Mouse (Mus musculus): ENCODE data around the gene Cacna1a. TPM values are rescaled to one million over a fixed set of nuclear protein-coding genes. Genes with fewer than 3 reads are reported as not detected.

Gene Cacna1a
- polyA plus RNA-seq, 1 experiment from 2014 or later: 5.3 TPM

- WGBS: 77% methylated on average over 10 of the region's 10 CpGs
These were observed 47.1 kb downstream of the Cacna1a start for GRCm38 (mm10) chr8:84435370-84435769.

DNA sequence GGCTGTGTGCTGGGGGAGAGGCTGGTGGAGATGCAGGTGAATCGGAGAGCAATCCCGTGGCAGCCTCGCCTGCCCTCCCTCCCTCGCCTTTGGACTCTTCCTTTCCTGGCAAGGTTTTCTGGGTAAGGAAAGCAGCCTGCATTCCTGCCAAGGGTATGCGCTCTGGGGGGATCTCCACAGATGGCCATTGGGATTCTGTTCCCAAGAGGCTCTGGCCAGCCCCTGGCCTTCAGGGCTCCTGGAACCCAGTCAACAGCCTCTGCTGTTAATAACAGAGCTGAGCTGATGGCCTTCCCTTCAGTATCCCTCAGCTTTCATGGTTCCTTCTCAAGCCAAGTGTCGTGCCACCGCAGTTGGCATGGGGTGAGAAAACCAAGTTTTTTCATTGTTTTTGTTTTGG, 51.6 kb downstream of the Cacna1a start:
- no peak overlapping the region for H3K4me2 ChIP-seq (ENCODE audit: low read depth, severe bottlenecking)
- no peaks in the 10 kb centered on the region for H3K4me1 ChIP-seq (ENCODE audit: control insufficient read depth, insufficient read depth, low read length)
- no peak overlapping the region for H3K9ac ChIP-seq (ENCODE audit: low read length)
- no peaks in the 10 kb centered on the region for H3K36me3 ChIP-seq (ENCODE audit: control insufficient read depth, insufficient read depth, low read length)
- no peaks in the 10 kb centered on the region for H3K27me3 ChIP-seq (ENCODE audit: control insufficient read depth, insufficient read depth, low read length)
- ATAC-seq (ENCODE audit: insufficient number of reproducible peaks, low FRiP score, low TSS enrichment, low read depth): no peak
- DNase-seq (ENCODE audit: low spot score): no peak
- no peak overlapping the region for H3K27ac ChIP-seq (replicated peaks; ENCODE audit: low read depth, low read length)
- no peak overlapping the region for H3K4me3 ChIP-seq (ENCODE audit: low read depth, low read length)
- H3K9me3 ChIP-seq (ENCODE audit: control insufficient read depth, low read length): no peaks in the 10 kb centered on the region
- 88% methylated on average over 7 of the region's 7 CpGs for WGBS

More at GRCm38 (mm10) chr8:84435370-84435769, 47.1 kb downstream of the Cacna1a start:
- DNase-seq (ENCODE audit: low spot score): no peak
- no peak for ATAC-seq (ENCODE audit: insufficient number of reproducible peaks, low FRiP score, low TSS enrichment, low read depth)
- Histone ChIP-seq H3K27ac (replicated peaks; ENCODE audit: low read depth, low read length) (no peak overlapping the region), H3K9ac (ENCODE audit: low read length) (no peak overlapping the region), H3K4me2 (ENCODE audit: low read depth, severe bottlenecking) (no peak overlapping the region), H3K4me1 (ENCODE audit: control insufficient read depth, insufficient read depth, low read length) (no peaks in the 10 kb centered on the region), H3K4me3 (ENCODE audit: low read depth, low read length) (no peak overlapping the region), H3K9me3 (ENCODE audit: control insufficient read depth, low read length) (no peaks in the 10 kb centered on the region), H3K36me3 (ENCODE audit: control insufficient read depth, insufficient read depth, low read length) (no peaks in the 10 kb centered on the region), H3K27me3 (ENCODE audit: control insufficient read depth, insufficient read depth, low read length) (no peaks in the 10 kb centered on the region)

- DNase-seq (ENCODE audit: low spot score): no peak
- ATAC-seq (ENCODE audit: insufficient number of reproducible peaks, low FRiP score, low TSS enrichment, low read depth): no peak
- Histone ChIP-seq H3K4me3 (ENCODE audit: low read depth, low read length) (no peak overlapping the region), H3K4me2 (ENCODE audit: low read depth, severe bottlenecking) (no peak overlapping the region), H3K36me3 (ENCODE audit: control insufficient read depth, insufficient read depth, low read length) (no peaks in the 10 kb centered on the region), H3K9me3 (ENCODE audit: control insufficient read depth, low read length) (no peaks in the 10 kb centered on the region), H3K9ac (ENCODE audit: low read length) (no peak overlapping the region), H3K27me3 (ENCODE audit: control insufficient read depth, insufficient read depth, low read length) (no peaks in the 10 kb centered on the region), H3K27ac (replicated peaks; ENCODE audit: low read depth, low read length) (no peak overlapping the region), H3K4me1 (ENCODE audit: control insufficient read depth, insufficient read depth, low read length) (no peaks in the 10 kb centered on the region)
- 58% methylated on average over 1 of the region's 1 CpGs for WGBS
These were observed 53.8 kb downstream of the Cacna1a start for GRCm38 (mm10) chr8:84442043-84442442.

GRCm38 (mm10) chr8:84446571-84446991, 58.3 kb downstream of the Cacna1a start:
- H3K9me3 ChIP-seq (ENCODE audit: control insufficient read depth, low read length): no peaks in the 10 kb centered on the region
- ATAC-seq (ENCODE audit: insufficient number of reproducible peaks, low FRiP score, low TSS enrichment, low read depth) (no peak), DNase-seq (ENCODE audit: low spot score) (no peak)
- H3K27me3 ChIP-seq (ENCODE audit: control insufficient read depth, insufficient read depth, low read length): no peaks in the 10 kb centered on the region
- no peaks in the 10 kb centered on the region for H3K36me3 ChIP-seq (ENCODE audit: control insufficient read depth, insufficient read depth, low read length)
- WGBS: 76% methylated on average over 9 of the region's 9 CpGs
- H3K4me1 ChIP-seq (ENCODE audit: control insufficient read depth, insufficient read depth, low read length): no peaks in the 10 kb centered on the region
- no peak overlapping the region for H3K4me3 ChIP-seq (ENCODE audit: low read depth, low read length)
- no peak overlapping the region for H3K9ac ChIP-seq (ENCODE audit: low read length)
- H3K4me2 ChIP-seq (ENCODE audit: low read depth, severe bottlenecking): no peak overlapping the region
- no peak overlapping the region for H3K27ac ChIP-seq (replicated peaks; ENCODE audit: low read depth, low read length)

- no peaks in the 10 kb centered on the region for H3K36me3 ChIP-seq (ENCODE audit: control insufficient read depth, insufficient read depth, low read length)
- DNase-seq (ENCODE audit: low spot score) (peak; percentile 94), ATAC-seq (ENCODE audit: insufficient number of reproducible peaks, low FRiP score, low TSS enrichment, low read depth) (no peak)
- WGBS: 31% methylated on average over 6 of the region's 6 CpGs
- no peaks in the 10 kb centered on the region for H3K4me1 ChIP-seq (ENCODE audit: control insufficient read depth, insufficient read depth, low read length)
- H3K27me3 ChIP-seq (ENCODE audit: control insufficient read depth, insufficient read depth, low read length): no peaks in the 10 kb centered on the region
- H3K9me3 ChIP-seq (ENCODE audit: control insufficient read depth, low read length): no peaks in the 10 kb centered on the region
- H3K4me2 ChIP-seq (ENCODE audit: low read depth, severe bottlenecking): no peak overlapping the region
- H3K27ac ChIP-seq (replicated peaks; ENCODE audit: low read depth, low read length): no peak overlapping the region
- H3K9ac ChIP-seq (ENCODE audit: low read length): no peak overlapping the region
- H3K4me3 ChIP-seq (ENCODE audit: low read depth, low read length): no peak overlapping the region
These were observed 66.3 kb downstream of the Cacna1a start for GRCm38 (mm10) chr8:84454532-84454931.

GRCm38 (mm10) chr8:84458853-84459252, 70.6 kb downstream of the Cacna1a start:
- ATAC-seq (ENCODE audit: insufficient number of reproducible peaks, low FRiP score, low TSS enrichment, low read depth) (no peak), DNase-seq (ENCODE audit: low spot score) (no peak)
- H3K27me3 ChIP-seq (ENCODE audit: control insufficient read depth, insufficient read depth, low read length): no peaks in the 10 kb centered on the region
- WGBS: 67% methylated on average over 7 of the region's 7 CpGs
- H3K36me3 ChIP-seq (ENCODE audit: control insufficient read depth, insufficient read depth, low read length): no peaks in the 10 kb centered on the region
- no peak overlapping the region for H3K27ac ChIP-seq (replicated peaks; ENCODE audit: low read depth, low read length)
- no peak overlapping the region for H3K4me3 ChIP-seq (ENCODE audit: low read depth, low read length)
- no peak overlapping the region for H3K9ac ChIP-seq (ENCODE audit: low read length)
- H3K4me1 ChIP-seq (ENCODE audit: control insufficient read depth, insufficient read depth, low read length): no peaks in the 10 kb centered on the region
- H3K4me2 ChIP-seq (ENCODE audit: low read depth, severe bottlenecking): no peak overlapping the region
- no peaks in the 10 kb centered on the region; the same call in 1 of the 2 replicates for H3K9me3 ChIP-seq (ENCODE audit: control insufficient read depth, low read length)

- H3K27ac ChIP-seq (replicated peaks; ENCODE audit: low read depth, low read length): no peak overlapping the region
- no peak overlapping the region for H3K4me3 ChIP-seq (ENCODE audit: low read depth, low read length)
- WGBS: 47% methylated on average over 5 of the region's 5 CpGs
- no peaks in the 10 kb centered on the region for H3K27me3 ChIP-seq (ENCODE audit: control insufficient read depth, insufficient read depth, low read length)
- no peaks in the 10 kb centered on the region for H3K36me3 ChIP-seq (ENCODE audit: control insufficient read depth, insufficient read depth, low read length)
- no peaks in the 10 kb centered on the region for H3K4me1 ChIP-seq (ENCODE audit: control insufficient read depth, insufficient read depth, low read length)
- no peak overlapping the region for H3K4me2 ChIP-seq (ENCODE audit: low read depth, severe bottlenecking)
- ATAC-seq (ENCODE audit: insufficient number of reproducible peaks, low FRiP score, low TSS enrichment, low read depth) (no peak), DNase-seq (ENCODE audit: low spot score) (no peak)
- no peaks in the 10 kb centered on the region; the same call in 1 of the 2 replicates for H3K9me3 ChIP-seq (ENCODE audit: control insufficient read depth, low read length)
- H3K9ac ChIP-seq (ENCODE audit: low read length): no peak overlapping the region
These were observed 71.0 kb downstream of the Cacna1a start for GRCm38 (mm10) chr8:84459276-84459675.

- Histone ChIP-seq H3K27me3 (ENCODE audit: control insufficient read depth, insufficient read depth, low read length) (no peaks in the 10 kb centered on the region), H3K4me2 (ENCODE audit: low read depth, severe bottlenecking) (no peak overlapping the region), H3K27ac (replicated peaks; ENCODE audit: low read depth, low read length) (no peak overlapping the region), H3K9ac (ENCODE audit: low read length) (no peak overlapping the region), H3K4me1 (ENCODE audit: control insufficient read depth, insufficient read depth, low read length) (no peaks in the 10 kb centered on the region), H3K4me3 (ENCODE audit: low read depth, low read length) (no peak overlapping the region), H3K9me3 (ENCODE audit: control insufficient read depth, low read length) (no peaks in the 10 kb centered on the region; the same call in 1 of the 2 replicates), H3K36me3 (ENCODE audit: control insufficient read depth, insufficient read depth, low read length) (no peaks in the 10 kb centered on the region)
- WGBS: 71% methylated on average over 2 of the region's 2 CpGs
- DNase-seq (ENCODE audit: low spot score): no peak
- ATAC-seq (ENCODE audit: insufficient number of reproducible peaks, low FRiP score, low TSS enrichment, low read depth): no peak
These were observed 72.5 kb downstream of the Cacna1a start for GRCm38 (mm10) chr8:84460698-84461097.

DNA sequence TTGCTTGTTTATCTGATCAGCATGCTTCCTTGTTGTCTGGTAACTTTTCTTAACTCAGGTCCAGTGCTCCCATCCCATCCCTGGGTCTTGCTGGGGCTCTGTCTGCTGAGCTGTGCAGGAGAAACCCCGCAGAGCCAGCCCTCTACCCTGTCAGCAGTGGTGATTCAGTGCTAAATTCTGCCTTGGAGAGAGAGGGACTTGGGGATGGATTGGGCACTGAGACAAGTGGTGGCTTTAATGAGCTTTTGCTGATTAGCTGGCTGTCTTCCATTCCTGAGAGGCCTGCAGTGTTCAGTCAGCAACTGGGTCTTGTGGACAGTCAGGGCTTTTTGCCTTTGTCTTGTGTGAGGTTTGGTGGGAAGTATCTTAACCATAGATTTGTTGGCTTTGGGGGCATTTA, 78.7 kb downstream of the Cacna1a start:
- no peak for DNase-seq (ENCODE audit: low spot score)
- Histone ChIP-seq H3K27me3 (ENCODE audit: control insufficient read depth, insufficient read depth, low read length) (no peaks in the 10 kb centered on the region), H3K9ac (ENCODE audit: low read length) (no peak overlapping the region), H3K36me3 (ENCODE audit: control insufficient read depth, insufficient read depth, low read length) (no peaks in the 10 kb centered on the region), H3K4me3 (ENCODE audit: low read depth, low read length) (no peak overlapping the region), H3K4me1 (ENCODE audit: control insufficient read depth, insufficient read depth, low read length) (no peaks in the 10 kb centered on the region), H3K9me3 (ENCODE audit: control insufficient read depth, low read length) (no peaks in the 10 kb centered on the region; the same call in 1 of the 2 replicates), H3K4me2 (ENCODE audit: low read depth, severe bottlenecking) (no peak overlapping the region), H3K27ac (replicated peaks; ENCODE audit: low read depth, low read length) (no peak overlapping the region)
- no peak for ATAC-seq (ENCODE audit: insufficient number of reproducible peaks, low FRiP score, low TSS enrichment, low read depth)
- 83% methylated on average over 1 of the region's 1 CpGs for WGBS

Data from limb, embryonic 11.5 days (tissue).